Mouse (Mus musculus): ENCODE measurements around the gene Slc17a9.
"Not testable (repeated sequence)": the region's sequence is repeated elsewhere in the genome, so short reads cannot be mapped to it uniquely, and the experiment has no call there.

The Slc17a9 gene

DNA sequence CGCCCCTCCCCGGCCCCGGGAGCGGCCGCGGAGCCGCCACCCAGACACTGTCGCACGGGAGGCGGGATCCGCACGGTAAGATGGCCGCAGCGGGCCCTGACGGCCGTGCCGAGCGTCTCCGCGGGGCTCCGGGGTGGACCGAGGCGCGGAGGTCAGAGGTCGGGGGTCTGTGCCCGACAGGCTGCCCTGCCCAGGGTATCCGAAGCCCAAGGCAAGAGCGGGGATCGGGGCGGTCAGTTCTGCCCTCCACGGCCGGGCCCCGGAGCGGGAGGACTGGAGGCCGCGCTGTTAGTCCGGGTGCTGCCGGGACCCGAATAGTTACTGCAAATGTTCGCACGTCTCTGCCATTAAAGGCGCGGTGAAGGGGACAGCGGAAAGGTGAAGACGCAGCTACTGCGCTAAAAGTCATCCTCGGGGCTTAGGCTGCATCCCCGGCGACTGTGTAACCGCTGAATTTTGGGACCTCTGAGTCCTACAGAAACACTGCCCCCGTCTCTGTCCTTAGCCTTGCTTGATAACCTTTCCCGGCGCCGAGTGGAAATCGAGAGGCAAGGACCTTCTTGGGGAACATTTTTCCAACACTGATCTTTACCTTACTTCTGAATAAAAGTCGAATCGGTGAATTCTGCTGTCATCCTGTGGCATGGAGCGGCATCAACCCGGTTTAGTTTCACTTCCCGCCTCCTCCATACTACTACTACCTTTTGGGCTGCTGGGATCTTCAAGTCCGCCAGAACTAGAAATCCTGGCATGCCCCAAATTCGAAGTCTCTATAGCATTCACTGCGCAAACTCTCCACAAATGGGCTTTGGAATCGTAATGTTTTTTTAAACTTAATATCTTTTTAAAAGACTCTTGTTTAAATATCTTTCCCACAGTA is 14.5 kb upstream of the Slc17a9 start:
- DNase-seq (ENCODE audit: low spot score in 2 of 2), result no peak

DNA sequence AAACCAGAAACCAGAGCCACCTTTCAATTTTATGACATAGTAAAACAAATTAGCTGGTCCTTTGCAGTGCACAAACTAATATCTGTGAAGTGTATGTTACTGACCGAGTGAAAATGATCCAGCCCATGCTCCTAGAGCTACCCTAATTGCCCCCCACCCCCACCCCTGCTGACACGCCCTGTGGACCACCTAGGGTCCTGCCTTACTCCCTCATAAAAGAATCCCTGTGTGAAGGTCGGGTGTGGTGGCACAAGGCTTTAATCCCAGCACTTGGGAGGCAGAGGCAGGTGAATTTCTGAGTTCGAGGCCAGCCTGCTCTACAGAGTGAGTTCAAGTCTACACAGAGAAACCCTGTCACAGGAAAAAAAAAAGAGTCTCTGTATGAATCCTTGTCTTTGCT is 13.5 kb upstream of the Slc17a9 start:
- DNase-seq (ENCODE audit: low spot score in 2 of 2), result no peak

DNA sequence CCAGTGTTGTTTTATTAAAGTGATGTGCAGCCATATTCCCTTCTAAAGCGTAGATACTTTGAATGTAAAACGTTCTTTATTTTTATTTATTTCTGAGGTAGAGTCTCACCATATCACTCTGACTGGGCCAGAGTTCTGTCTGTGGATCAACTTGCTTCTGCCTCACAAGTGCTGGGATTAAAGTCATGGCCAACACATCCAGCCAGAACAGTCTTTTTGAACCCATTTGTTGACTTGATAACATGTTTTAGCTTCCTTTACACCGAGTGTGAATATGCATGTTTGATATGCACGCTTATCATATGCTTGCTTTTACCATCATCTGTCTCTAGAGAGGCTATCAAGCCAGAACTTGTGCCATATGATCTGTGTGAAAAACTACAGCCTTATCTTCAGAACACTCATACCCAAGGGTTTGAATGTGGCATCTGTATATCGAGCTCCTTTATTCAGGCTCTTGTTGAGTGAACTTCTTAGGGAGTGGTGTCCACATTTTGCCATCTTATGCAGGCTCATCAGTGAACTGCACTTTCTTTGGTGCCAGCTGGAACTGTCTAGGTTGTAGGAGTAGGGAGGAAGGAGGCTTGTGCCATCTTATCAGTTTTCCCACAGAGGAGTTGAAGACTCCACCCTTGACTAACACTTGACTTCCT is 12.9 kb upstream of the Slc17a9 start:
- no peak for DNase-seq (ENCODE audit: low spot score in 2 of 2)

DNA sequence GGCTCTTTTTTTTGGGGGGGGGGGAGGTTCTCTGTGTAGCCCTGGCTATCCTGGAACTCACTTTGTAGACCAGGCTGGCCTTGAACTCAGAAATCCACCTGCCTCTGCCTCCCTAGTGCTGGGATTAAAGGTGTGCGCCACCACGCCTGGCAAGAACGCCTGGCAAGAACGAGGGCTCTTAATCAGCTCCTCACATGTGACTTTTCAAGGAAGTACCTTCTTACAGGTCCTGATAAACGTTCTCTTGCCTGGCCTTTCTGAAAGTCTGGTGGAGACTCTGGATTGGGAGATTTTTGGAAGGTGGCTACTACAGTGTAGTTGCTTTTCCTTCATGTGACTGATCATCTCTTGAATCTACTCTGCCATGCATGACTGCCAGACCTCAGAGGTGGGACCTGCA is 2.3 kb upstream of the Slc17a9 start:
- DNase-seq (ENCODE audit: low spot score in 2 of 2), result not testable (repeated sequence)

DNA sequence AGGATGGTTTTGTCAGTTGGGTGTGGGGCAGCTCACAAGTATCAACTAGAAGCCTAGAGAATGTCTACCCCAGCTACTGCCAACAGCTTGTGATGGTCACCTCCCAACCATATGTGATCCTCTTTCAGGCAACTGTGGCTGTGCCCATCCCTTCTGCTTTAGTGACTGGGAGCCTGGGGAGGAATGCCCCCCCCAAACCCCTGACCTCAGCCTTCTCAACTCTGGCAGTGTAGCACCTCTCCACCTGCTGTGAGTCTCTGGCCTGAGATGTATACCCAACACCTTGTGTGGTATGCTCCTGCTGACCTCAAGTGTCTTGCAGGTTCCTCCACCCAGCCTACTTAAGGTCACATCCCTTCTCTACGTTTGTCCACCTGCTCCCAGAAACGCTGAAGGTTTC is 1.2 kb upstream of the Slc17a9 start:
- DNase-seq (ENCODE audit: low spot score in 2 of 2), result no peak

DNA sequence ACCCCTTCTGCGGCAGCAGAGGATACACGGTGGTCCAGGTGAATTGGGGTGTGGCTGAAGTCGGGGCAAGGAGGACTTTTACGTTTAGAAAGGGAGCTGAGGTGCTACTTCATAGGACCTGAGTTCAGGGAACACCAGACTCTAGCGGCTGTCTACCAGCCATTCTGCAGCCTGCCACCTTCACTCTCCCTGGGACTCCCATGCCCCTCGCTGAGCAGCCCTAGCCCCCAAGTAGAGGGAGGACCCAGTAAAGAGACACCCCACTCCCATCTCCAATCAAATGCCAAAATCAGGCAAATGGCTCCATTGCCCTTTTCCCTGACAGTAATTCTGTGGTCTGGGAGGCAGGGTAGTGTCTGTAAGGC is 333 bp downstream of the Slc17a9 start:
- DNase-seq (ENCODE audit: low spot score in 2 of 2), result no peak

DNA sequence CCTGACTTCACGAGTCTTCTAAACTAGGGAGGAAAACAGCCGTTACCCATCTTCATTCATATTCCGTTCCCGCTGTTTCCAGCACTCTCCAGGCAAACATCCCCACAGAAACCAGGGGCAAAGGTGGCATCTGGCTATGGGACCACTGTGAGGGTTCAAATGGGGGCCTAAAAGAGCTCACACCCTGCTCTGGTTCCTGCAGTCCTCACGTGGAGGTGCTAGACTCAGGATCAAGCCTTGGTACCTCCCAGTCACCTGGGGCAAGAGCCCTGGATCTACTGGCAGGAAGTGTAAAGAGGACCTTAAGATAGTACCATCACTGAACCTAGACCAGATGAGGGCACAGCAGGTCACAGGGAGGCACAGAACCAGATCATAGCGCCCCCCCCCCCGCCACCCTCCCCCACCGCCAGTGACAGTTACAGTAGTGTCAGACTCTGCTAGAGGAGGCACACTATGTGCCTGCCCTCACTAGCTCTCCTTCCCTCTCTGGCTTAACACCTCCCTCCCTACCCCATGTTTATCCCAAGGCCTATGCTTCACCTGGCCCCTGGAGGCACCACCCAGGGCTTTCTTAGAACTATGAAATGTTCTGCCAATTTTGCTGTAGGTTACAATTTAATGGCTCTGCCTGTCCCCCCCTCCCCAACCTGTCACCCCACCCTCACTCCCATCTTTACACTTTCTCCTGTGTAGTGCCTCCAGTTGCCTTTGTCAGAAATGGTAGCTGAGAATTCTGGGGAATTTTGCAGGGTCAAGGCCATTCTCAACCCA is 980 bp downstream of the Slc17a9 start:
- DNase-seq (ENCODE audit: low spot score in 2 of 2), result no peak

DNA sequence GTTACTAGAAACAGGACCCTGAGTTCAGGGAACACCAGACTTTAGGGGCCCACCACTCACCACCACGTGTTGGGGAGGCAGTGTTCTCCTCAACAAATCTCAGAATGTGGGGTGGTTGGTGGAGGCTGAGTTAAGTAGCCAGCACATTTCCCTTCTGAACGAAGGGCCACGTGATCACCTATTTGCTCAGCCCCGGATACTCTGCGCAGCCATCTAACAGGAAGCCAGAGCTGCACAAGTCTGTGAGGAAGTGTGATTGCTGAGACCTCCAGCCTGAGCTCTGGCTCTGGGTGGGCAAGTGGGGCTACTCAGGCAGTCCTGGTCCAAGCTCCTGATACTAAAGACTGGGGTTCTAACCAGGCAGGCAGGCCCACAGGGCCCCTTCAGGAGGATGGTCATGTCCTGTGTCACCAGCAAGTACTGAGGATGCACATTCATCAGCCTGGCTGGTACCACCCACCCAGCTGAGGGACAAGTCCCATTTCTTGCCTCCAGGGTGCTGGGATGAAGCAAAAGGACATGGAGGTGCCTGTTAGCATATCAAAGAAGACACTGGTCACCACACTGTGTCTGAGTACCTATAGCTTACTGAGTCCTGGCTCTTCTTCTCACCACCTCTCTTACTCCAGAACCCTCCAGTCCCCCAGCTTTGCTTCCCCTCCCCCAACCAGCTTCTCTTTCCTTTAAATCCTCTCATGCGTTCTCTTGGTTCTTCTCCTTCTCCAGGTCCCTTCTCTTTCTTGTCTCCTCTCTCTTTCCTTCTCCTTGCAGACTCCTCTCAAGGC is 1.8 kb downstream of the Slc17a9 start:
- peak; percentile 44 to 57 for DNase-seq (ENCODE audit: low spot score in 2 of 2)

DNA sequence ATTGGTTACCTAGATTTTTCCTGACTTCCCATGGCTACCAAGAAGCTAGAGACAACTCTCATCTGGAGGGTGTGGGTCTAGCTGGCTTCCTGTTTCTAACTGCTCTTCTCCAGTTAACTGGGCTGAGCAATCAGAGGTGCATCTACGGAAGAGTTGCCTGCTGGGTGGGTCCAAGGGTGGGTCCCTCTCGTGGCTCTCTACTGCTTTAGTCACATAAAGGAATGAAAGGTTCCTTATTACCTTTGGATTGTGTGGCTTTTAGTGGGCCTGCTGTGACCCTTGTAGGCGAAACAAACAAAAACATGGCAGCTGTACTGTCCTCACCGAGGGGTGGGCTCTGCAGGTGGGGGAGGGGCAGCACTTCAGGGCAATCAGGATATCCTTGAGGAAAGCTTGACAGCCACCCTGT is 2.6 kb downstream of the Slc17a9 start:
- DNase-seq (ENCODE audit: low spot score in 2 of 2), result no peak

DNA sequence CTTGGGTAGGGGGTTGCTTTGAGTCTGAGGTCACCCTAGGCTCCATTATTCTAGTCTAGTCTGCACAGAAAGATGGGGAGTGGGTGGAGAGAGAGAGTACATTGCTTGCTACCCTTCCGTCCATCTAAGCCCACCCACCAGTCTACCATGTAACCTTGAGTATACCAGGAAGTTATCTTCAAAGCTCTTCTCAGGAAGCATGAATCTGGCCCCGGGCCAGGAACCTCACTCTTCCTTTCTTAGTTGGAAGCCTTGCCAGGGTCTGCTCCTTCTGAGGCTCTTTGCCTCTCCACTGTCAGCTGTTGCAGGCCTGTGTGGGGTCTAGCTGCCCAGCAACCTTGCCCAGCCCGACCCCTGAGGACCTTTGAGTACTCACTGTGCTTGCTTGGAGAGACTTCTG is 6.0 kb downstream of the Slc17a9 start:
- no peak for DNase-seq (ENCODE audit: low spot score in 2 of 2)

DNA sequence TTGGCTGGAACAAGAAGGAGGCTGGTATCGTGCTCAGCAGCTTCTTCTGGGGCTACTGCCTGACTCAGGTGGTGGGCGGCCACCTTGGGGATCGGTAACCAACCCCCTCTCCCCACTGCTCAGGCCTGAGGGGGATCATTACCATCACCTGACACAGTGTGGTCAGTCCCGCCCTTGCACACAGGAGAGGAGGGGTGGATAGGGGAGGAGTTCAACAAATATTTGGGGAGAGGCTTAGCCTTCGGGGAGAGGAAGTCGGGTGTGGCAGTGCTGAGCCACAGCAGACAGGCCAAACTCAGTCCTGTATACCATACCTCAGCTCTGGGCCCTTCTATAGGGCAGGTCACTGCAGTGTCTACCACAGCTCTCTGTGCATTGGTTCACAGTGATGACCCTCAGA is 6.9 kb downstream of the Slc17a9 start:
- DNase-seq (ENCODE audit: low spot score in 2 of 2), result no peak

DNA sequence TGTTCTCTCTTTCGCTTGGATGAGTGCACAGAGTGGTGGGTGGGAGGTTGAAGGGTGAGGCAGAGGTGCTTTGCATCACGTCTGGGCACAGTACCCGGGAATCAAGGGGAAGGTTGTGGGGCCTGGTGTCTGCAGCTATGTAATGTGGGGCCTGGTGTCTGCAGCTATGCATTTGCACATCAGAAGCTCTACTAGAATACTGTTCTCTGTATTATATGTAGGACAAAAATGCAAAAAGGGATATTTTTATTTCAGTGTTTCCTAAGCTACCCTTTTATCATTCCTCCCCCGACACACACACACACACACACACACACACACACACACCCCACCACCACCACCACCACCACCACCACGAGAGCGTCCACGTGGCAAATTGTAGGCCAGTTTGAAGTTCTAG is 10.2 kb downstream of the Slc17a9 start:
- DNase-seq (ENCODE audit: low spot score in 2 of 2), result no peak

DNA sequence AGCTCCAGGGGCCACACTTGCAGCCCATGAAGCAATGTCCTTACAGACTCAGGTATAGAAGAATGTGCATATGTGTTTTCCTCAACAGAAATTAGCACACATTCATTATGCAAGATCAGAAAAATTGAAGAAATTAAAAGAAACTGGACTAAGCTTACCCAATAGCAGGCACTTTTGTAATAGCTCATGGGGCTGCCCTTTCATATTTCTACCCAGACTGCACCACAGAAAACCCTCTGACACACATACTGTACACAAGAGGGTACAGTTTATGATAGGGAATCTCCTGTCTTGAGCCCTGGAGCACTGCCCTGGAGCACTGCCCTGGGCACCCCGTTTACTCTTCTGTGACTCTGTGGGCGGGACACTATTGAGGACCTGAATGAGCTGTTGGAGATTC is 12.9 kb downstream of the Slc17a9 start:
- DNase-seq (ENCODE audit: low spot score in 2 of 2), result no peak

DNA sequence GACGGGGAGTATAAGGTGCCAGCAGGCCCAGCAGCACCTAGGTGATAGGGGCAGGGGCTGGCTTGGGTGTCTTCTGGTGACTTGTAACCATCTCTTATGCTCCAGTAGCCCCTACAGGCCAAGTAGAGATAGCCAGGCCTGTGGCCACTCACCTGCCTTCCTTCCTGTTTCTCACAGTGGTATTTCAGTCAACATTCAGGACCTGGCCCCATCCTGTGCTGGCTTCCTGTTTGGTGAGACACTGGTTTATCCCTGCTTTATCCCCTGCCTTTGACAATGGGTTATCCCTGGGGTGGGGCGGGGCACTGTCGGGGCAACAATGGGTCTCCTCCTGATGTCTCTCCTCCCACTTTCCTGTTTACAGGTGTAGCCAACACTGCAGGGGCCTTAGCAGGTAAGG is 15.3 kb downstream of the Slc17a9 start:
- no peak for DNase-seq (ENCODE audit: low spot score in 2 of 2)

DNA sequence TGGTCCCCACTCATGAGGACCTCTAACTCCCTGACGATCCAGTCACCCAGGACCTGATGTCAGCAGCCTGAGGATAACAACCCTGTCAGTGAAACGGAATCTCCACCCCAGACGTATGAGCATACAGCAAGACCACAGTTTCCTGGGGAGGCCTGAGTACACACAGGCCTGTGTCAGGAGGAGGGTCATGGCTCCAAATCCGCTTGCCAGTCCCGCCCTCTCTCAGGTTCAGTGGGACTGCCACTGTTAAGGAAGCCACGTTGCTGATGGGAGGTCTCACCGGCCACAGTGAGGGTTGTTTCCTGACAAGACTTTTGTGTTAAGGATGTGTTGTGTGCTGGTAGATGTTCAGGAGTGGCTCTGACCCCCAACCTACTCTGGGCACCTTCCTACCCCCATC is 16.4 kb downstream of the Slc17a9 start:
- no peak for DNase-seq (ENCODE audit: low spot score in 2 of 2)

DNA sequence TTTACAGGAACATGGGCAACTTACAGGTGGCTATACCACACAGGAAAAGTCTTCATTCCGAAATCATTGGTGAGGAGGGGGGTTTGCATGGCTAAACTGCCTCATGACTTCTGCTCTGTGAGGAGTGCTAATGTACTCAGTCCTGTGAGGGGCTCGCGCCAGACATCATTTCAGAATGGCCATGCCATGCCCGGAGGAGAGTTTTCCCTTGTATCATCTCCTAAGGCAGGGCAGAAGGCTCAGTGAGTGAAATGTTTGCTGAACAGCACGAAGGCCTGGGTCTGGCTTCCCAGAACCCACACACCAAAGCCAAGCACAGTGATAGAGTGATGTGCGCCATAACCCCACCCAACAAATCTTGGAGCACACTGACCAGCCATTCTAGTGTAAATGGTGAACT is 17.8 kb downstream of the Slc17a9 start:
- DNase-seq (ENCODE audit: low spot score in 2 of 2), result no peak

DNA sequence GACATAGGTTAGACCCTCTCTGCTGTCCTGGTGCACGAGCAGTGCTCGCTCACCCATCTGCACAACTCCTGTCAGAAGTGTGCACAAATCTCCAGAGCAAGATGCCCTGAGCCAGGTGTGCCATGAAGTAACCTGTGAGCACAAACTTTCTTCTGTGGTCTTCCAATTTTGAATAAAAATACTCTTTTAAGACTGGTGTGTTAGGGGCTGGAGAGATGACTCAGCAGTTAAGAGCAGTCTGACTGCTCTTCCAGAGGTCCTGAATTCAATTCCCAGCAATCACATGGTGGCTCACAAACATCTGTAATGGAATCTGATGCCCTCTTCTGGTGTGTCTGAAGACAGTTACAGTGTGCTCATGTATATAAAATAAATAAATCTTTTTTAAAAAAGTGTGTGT is 18.3 kb downstream of the Slc17a9 start:
- DNase-seq (ENCODE audit: low spot score in 2 of 2), result no peak

DNA sequence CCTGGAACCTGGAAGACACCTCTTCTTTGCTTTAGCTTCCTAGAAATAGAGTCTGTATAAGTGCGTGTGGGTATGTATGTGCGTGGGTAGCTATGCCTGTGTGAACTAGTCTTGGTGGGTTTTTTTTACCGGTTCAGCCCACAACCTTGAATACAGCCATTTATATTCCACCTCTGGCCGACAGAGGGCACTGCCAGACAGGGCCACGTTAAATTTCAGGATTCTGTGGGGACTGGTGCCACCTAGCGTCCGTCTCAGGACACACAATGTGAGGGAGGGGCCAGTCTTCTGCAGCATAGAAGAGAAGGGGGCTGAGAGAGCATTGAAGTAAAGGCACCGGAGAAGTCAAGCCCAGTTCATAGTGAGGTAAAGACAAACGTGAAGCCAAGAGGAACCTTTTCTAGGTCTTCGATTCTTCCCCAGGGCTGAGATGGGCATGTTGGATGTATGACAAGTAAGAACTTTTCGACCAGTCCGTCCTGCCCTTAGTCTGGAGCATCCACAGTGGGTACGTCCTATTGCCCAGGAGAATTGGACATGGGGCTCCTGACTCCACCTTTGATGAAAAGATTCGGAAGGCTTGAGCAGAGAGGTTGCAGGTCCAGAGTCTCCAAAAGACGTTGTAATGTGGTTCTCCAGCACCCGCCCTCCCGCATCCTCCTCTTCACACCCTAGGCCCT is 20.3 kb downstream of the Slc17a9 start:
- DNase-seq (ENCODE audit: low spot score in 2 of 2), result peak; percentile 77 to 85

DNA sequence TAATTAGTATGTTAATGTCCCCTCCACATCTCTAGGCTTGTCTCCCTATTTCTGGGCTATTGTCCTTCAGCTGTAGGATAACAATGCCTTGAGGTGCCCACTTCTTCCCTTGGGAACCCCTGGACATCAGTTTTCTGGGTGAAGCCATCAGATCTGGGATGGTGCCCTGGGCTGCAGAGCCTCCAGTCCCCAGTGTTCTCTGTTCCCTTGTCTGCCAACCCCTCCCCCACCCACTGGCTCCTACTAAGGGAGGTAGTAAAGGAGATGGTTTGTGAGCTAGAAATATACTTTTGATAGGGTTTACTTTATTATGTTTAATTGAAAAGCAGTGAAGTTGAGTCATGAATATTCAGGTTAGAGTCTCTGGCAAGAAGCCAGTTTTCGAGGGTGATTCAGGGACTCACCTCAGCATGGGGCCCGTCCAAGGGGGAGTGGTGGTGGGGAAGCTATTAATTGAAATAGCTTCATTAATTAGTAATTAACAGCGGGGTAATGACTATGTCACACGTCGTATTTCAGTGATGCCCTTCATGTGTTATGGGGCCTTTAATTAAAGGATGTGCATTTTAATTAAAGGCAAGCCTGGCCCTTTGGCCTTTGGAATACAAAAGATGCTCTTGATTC is 21.6 kb downstream of the Slc17a9 start:
- no peak for DNase-seq (ENCODE audit: low spot score in 2 of 2)

DNA sequence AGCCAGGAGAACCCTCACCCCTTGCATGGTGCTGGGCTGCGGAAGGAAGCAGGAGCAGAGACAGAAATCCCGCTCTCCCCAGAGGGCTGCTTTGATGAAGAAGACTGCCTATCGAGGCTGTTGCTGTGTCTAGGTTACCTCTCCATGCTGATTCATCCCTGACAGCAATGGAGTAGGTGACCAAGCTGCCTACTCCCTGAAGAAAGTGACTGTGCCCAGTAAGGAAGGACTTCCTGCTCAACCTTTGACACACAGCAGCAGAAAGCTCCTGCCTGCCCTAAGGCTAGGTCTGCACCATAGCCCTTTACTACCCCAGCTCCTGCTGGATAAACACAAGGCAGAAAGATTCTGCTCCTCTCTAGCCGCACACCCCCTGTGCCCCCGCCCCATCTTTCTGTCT is 23.8 kb downstream of the Slc17a9 start:
- DNase-seq (ENCODE audit: low spot score in 2 of 2), result no peak
